Mouse (Mus musculus) spleen, adult 2 months (tissue): Measurements from ENCODE around the gene Anln.

Experiments
- CTCF ChIP-seq: fragments of 200-500 bp; IDR thresholded peaks from 2 replicates; pipeline ENCODE4 v1.5.1; 2011; ENCODE audit warnings: mild to moderate bottlenecking, inconsistent platforms; ENCODE audit not compliant: insufficient read depth, insufficient read length, insufficient replicate concordance; ENCODE audit errors: extremely low read depth
- POLR2A ChIP-seq: fragments of 200-500 bp; IDR thresholded peaks from 2 replicates; pipeline ENCODE4 v1.6.1; 2011; ENCODE audit warnings: low read depth, low read length, inconsistent platforms

- TF ChIP-seq CTCF: no peak
- TF ChIP-seq POLR2A: no peak
Observed at GRCm38 (mm10) chr9:22313218-22313617, 75.8 kb downstream of the Anln start.
